In the genomic region with DNA sequence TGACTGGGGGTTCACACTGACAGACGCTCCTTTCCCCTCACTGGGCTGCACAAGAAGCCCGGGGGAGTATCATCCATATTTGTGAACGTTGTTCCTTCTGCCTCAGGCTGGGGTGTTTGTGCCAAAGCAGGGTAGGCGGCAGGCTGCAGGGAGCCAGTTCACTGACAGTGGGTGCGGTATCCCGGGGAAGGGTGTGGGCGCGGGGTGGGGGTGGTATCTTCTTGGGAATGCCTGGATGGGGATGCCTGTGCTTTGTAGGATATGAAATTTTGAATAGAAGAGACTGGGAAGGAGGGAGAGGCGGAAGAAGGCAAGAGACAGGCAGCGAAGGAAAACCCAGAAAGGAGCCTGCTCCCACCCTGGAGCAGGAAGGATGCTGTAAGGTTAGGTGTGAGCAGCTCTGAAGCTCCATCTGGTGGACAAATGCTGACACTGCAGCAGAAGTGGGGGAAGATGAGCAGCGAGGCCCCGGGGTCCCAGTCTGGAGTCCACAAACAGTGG, we compare ENCODE assay signal across 9 mouse cellular contexts. TPM values are rescaled to one million over a fixed set of nuclear protein-coding genes. Genes with fewer than 3 reads are reported as not detected.
DNase-seq lines count a peak whose midpoint lies in the region; TF ChIP-seq lines count a peak whose summit lies in the region.
"Had no signal": no experiment of that assay in that cellular context is flagged by ENCODE, and none has a peak within 500 bp of the region (broad histone marks: within the 10 kb centered on the region; RNA-seq: fewer than 3 reads in every experiment).

No protein-coding gene starts in this region.

- H3K4me1 ChIP-seq in cortical plate, adult 2 months (ENCODE audit: control insufficient read depth, insufficient read depth, low read length): no peaks in the 10 kb centered on the region
- H3K4me1 ChIP-seq: limb, embryonic 12.5 days had no signal

- TF ChIP-seq POLR2A in cortical plate, adult 2 months (IDR thresholded peaks at IDR 0.05; ENCODE audit: extremely low read depth, insufficient read depth, low read length): no peak

- no peak overlapping the region for H3K4me3 ChIP-seq in cortical plate, adult 2 months (ENCODE audit: insufficient read depth, low read length)
- H3K4me3 ChIP-seq: limb, embryonic 12.5 days had no signal

- intact Hi-C loops in heart, postnatal 10 days (cut with DNase I): loop anchor here (1.0 kb wide), 1 partner anchor 184 kb away; no protein-coding TSS in a partner anchor

- DNase-seq in CD8-positive naive resting alpha-beta T cell, adult 2 months (ENCODE audit: low read depth in 2 of 2, low spot score in 2 of 2): peak; percentile 40 to 48
- DNase-seq in ZHBTc4 (ENCODE audit: low read depth, low spot score): peak; percentile 81
- DNase-seq in heart, postnatal 10 days: peak; percentile 57 to 79
- DNase-seq in layer of hippocampus, adult 9-11 months: peak; percentile 75
- DNase-seq in lung, postnatal 4 days: peak; percentile 44 to 66
- DNase-seq in right cerebral cortex, adult 2 months (ENCODE audit: low spot score in 2 of 2): peak; percentile 84 to 87
- DNase-seq in urinary bladder, postnatal 4 days (ENCODE audit: low spot score in 2 of 2): peak; percentile 28 to 71

- peak; percentile 92 for TF ChIP-seq CTCF in cortical plate, adult 2 months (IDR thresholded peaks at IDR 0.05; ENCODE audit: extremely low read depth, insufficient read depth, low read length)

- no peak overlapping the region for H3K27ac ChIP-seq in cortical plate, adult 2 months (ENCODE audit: insufficient read depth, low read length)
- H3K27ac ChIP-seq: limb, embryonic 12.5 days had no signal

RNA-seq across cellular contexts. Expression of a gene that starts 14.8 kb away (rescaled TPM):
- polyA plus RNA-seq in cortical plate, adult 2 months (2012; rRNA removed): not detected in 2 replicates
- total RNA-seq in heart, postnatal 10 days (2021): not detected
- polyA plus RNA-seq: limb, embryonic 12.5 days had no signal

RNA-seq across cellular contexts. Expression of a gene that starts 38.7 kb away (rescaled TPM):
- polyA plus RNA-seq in cortical plate, adult 2 months (2012; rRNA removed): 33.1 and 34.2 TPM in 2 replicates
- total RNA-seq in heart, postnatal 10 days (2021): not detected

RNA-seq across cellular contexts. Expression of a gene that starts 59.9 kb away (rescaled TPM):
- 270 and 278 TPM in 2 replicates for polyA plus RNA-seq in cortical plate, adult 2 months (2012; rRNA removed)
- total RNA-seq in heart, postnatal 10 days (2021): 10 to 100 TPM; 40.7 to 52.8 TPM
